Mouse (Mus musculus) olfactory bulb, adult 2 months (tissue): ENCODE results near the gene Coq10a.

Experiments
- CTCF ChIP-seq: fragments of 200-500 bp; IDR thresholded peaks from 2 replicates; pipeline ENCODE4 v1.5.1; 2012; ENCODE audit warnings: low read depth, mild to moderate bottlenecking, low read length, moderate library complexity; ENCODE audit not compliant: insufficient read depth
- POLR2A ChIP-seq: fragments of 200-500 bp; IDR thresholded peaks from 2 replicates; pipeline ENCODE4 v1.6.1; 2012; ENCODE audit warnings: mild to moderate bottlenecking, low read depth, low read length, moderate library complexity; ENCODE audit not compliant: insufficient read depth

GRCm38 (mm10) chr10:128377940-128378448 lies 9.2 kb upstream of the Coq10a start:
- TF ChIP-seq POLR2A (no peak), CTCF (no peak)
